Mouse (Mus musculus): ENCODE measurements around the gene Ephb4. TPM values are rescaled to one million over a fixed set of nuclear protein-coding genes. Genes with fewer than 3 reads are reported as not detected.

Ephb4 gene
- polyA plus RNA-seq, 1 experiment from 2014 or later = 46.4 TPM

- H3K4me3 ChIP-seq (ENCODE audit: low read depth, low read length) = no peak overlapping the region
- no peak overlapping the region for H3K4me2 ChIP-seq (ENCODE audit: low read depth, low read length)
- H3K9me3 ChIP-seq (replicated peaks; ENCODE audit: control insufficient read depth, low read length) = no peaks in the 10 kb centered on the region
- ATAC-seq (replicated peaks; ENCODE audit: insufficient number of reproducible peaks, low FRiP score, low TSS enrichment, low read depth) (no peak), DNase-seq (ENCODE audit: low spot score) (no peak)
- H3K27ac ChIP-seq (replicated peaks; ENCODE audit: low read depth, low read length) = no peak overlapping the region
- 69% methylated on average over 6 of the region's 6 CpGs for WGBS
- no peak overlapping the region for H3K9ac ChIP-seq (replicated peaks; ENCODE audit: low read length)
- no peaks in the 10 kb centered on the region for H3K27me3 ChIP-seq (ENCODE audit: control insufficient read depth, insufficient read depth, low read length)
- H3K36me3 ChIP-seq (replicated peaks; ENCODE audit: control insufficient read depth, insufficient read depth, low read depth, low read length) = no peaks in the 10 kb centered on the region
- H3K4me1 ChIP-seq (ENCODE audit: control insufficient read depth, insufficient read depth, low read length) = peaks cover 4% of the 10 kb centered on the region; the same call in 1 of the 2 replicates
Observed at GRCm38 (mm10) chr5:137409451-137409850, 59.5 kb downstream of the Ephb4 start.

- H3K9me3 ChIP-seq (replicated peaks; ENCODE audit: control insufficient read depth, low read length) = no peaks in the 10 kb centered on the region
- H3K4me1 ChIP-seq (ENCODE audit: control insufficient read depth, insufficient read depth, low read length) = peaks cover 4% of the 10 kb centered on the region; the same call in 1 of the 2 replicates
- ATAC-seq (replicated peaks; ENCODE audit: insufficient number of reproducible peaks, low FRiP score, low TSS enrichment, low read depth) (no peak), DNase-seq (ENCODE audit: low spot score) (no peak)
- 67% methylated on average over 3 of the region's 3 CpGs for WGBS
- no peak overlapping the region for H3K4me3 ChIP-seq (ENCODE audit: low read depth, low read length)
- no peak overlapping the region for H3K27ac ChIP-seq (replicated peaks; ENCODE audit: low read depth, low read length)
- no peaks in the 10 kb centered on the region for H3K36me3 ChIP-seq (replicated peaks; ENCODE audit: control insufficient read depth, insufficient read depth, low read depth, low read length)
- H3K9ac ChIP-seq (replicated peaks; ENCODE audit: low read length) = no peak overlapping the region
- no peaks in the 10 kb centered on the region for H3K27me3 ChIP-seq (ENCODE audit: control insufficient read depth, insufficient read depth, low read length)
- H3K4me2 ChIP-seq (ENCODE audit: low read depth, low read length) = no peak overlapping the region
Observed at GRCm38 (mm10) chr5:137410066-137410465, 60.2 kb downstream of the Ephb4 start.

GRCm38 (mm10) chr5:137410549-137410948 is 60.6 kb downstream of the Ephb4 start:
- ATAC-seq (replicated peaks; ENCODE audit: insufficient number of reproducible peaks, low FRiP score, low TSS enrichment, low read depth) (no peak), DNase-seq (ENCODE audit: low spot score) (no peak)
- Histone ChIP-seq H3K4me2 (ENCODE audit: low read depth, low read length) (no peak overlapping the region), H3K27me3 (ENCODE audit: control insufficient read depth, insufficient read depth, low read length) (no peaks in the 10 kb centered on the region), H3K36me3 (replicated peaks; ENCODE audit: control insufficient read depth, insufficient read depth, low read depth, low read length) (no peaks in the 10 kb centered on the region), H3K9me3 (replicated peaks; ENCODE audit: control insufficient read depth, low read length) (no peaks in the 10 kb centered on the region), H3K9ac (replicated peaks; ENCODE audit: low read length) (no peak overlapping the region), H3K4me1 (ENCODE audit: control insufficient read depth, insufficient read depth, low read length) (peaks cover 4% of the 10 kb centered on the region; the same call in 1 of the 2 replicates), H3K27ac (replicated peaks; ENCODE audit: low read depth, low read length) (no peak overlapping the region), H3K4me3 (ENCODE audit: low read depth, low read length) (no peak overlapping the region)
- WGBS = 86% methylated on average over 3 of the region's 3 CpGs

- Histone ChIP-seq H3K9me3 (replicated peaks; ENCODE audit: control insufficient read depth, low read length) (no peaks in the 10 kb centered on the region), H3K27ac (replicated peaks; ENCODE audit: low read depth, low read length) (no peak overlapping the region), H3K4me1 (ENCODE audit: control insufficient read depth, insufficient read depth, low read length) (peaks cover 4% of the 10 kb centered on the region; the same call in 1 of the 2 replicates), H3K9ac (replicated peaks; ENCODE audit: low read length) (no peak overlapping the region), H3K4me3 (ENCODE audit: low read depth, low read length) (no peak overlapping the region), H3K36me3 (replicated peaks; ENCODE audit: control insufficient read depth, insufficient read depth, low read depth, low read length) (no peaks in the 10 kb centered on the region), H3K4me2 (ENCODE audit: low read depth, low read length) (no peak overlapping the region), H3K27me3 (ENCODE audit: control insufficient read depth, insufficient read depth, low read length) (no peaks in the 10 kb centered on the region)
- DNase-seq (ENCODE audit: low spot score) = no peak
- ATAC-seq (replicated peaks; ENCODE audit: insufficient number of reproducible peaks, low FRiP score, low TSS enrichment, low read depth) = no peak
- WGBS = 68% methylated on average over 8 of the region's 8 CpGs
Observed at GRCm38 (mm10) chr5:137411235-137411634, 61.3 kb downstream of the Ephb4 start.

- Histone ChIP-seq H3K4me2 (ENCODE audit: low read depth, low read length) (no peak overlapping the region), H3K36me3 (replicated peaks; ENCODE audit: control insufficient read depth, insufficient read depth, low read depth, low read length) (no peaks in the 10 kb centered on the region), H3K9ac (replicated peaks; ENCODE audit: low read length) (no peak overlapping the region), H3K4me1 (ENCODE audit: control insufficient read depth, insufficient read depth, low read length) (no peaks in the 10 kb centered on the region), H3K27ac (replicated peaks; ENCODE audit: low read depth, low read length) (no peak overlapping the region), H3K27me3 (ENCODE audit: control insufficient read depth, insufficient read depth, low read length) (no peaks in the 10 kb centered on the region), H3K9me3 (replicated peaks; ENCODE audit: control insufficient read depth, low read length) (no peaks in the 10 kb centered on the region), H3K4me3 (ENCODE audit: low read depth, low read length) (no peak overlapping the region)
- ATAC-seq (replicated peaks; ENCODE audit: insufficient number of reproducible peaks, low FRiP score, low TSS enrichment, low read depth) (no peak), DNase-seq (ENCODE audit: low spot score) (no peak)
- 41% methylated on average over 5 of the region's 5 CpGs for WGBS
Observed at GRCm38 (mm10) chr5:137414253-137414652, 64.3 kb downstream of the Ephb4 start.

GRCm38 (mm10) chr5:137419105-137419504 is 69.2 kb downstream of the Ephb4 start:
- no peak overlapping the region for H3K4me2 ChIP-seq (ENCODE audit: low read depth, low read length)
- no peak for DNase-seq (ENCODE audit: low spot score)
- no peaks in the 10 kb centered on the region for H3K9me3 ChIP-seq (replicated peaks; ENCODE audit: control insufficient read depth, low read length)
- 74% methylated on average over 9 of the region's 9 CpGs for WGBS
- no peak overlapping the region for H3K27ac ChIP-seq (replicated peaks; ENCODE audit: low read depth, low read length)
- H3K27me3 ChIP-seq (ENCODE audit: control insufficient read depth, insufficient read depth, low read length) = no peaks in the 10 kb centered on the region
- no peak for ATAC-seq (replicated peaks; ENCODE audit: insufficient number of reproducible peaks, low FRiP score, low TSS enrichment, low read depth)
- H3K36me3 ChIP-seq (replicated peaks; ENCODE audit: control insufficient read depth, insufficient read depth, low read depth, low read length) = no peaks in the 10 kb centered on the region
- H3K4me1 ChIP-seq (ENCODE audit: control insufficient read depth, insufficient read depth, low read length) = no peaks in the 10 kb centered on the region
- no peak overlapping the region for H3K4me3 ChIP-seq (ENCODE audit: low read depth, low read length)
- H3K9ac ChIP-seq (replicated peaks; ENCODE audit: low read length) = no peak overlapping the region

GRCm38 (mm10) chr5:137419841-137420240 is 69.9 kb downstream of the Ephb4 start:
- H3K27ac ChIP-seq (replicated peaks; ENCODE audit: low read depth, low read length) = no peak overlapping the region
- H3K4me3 ChIP-seq (ENCODE audit: low read depth, low read length) = no peak overlapping the region
- DNase-seq (ENCODE audit: low spot score) (no peak), ATAC-seq (replicated peaks; ENCODE audit: insufficient number of reproducible peaks, low FRiP score, low TSS enrichment, low read depth) (no peak)
- H3K9ac ChIP-seq (replicated peaks; ENCODE audit: low read length) = no peak overlapping the region
- no peaks in the 10 kb centered on the region for H3K36me3 ChIP-seq (replicated peaks; ENCODE audit: control insufficient read depth, insufficient read depth, low read depth, low read length)
- WGBS = 76% methylated on average over 4 of the region's 4 CpGs
- no peaks in the 10 kb centered on the region for H3K4me1 ChIP-seq (ENCODE audit: control insufficient read depth, insufficient read depth, low read length)
- H3K9me3 ChIP-seq (replicated peaks; ENCODE audit: control insufficient read depth, low read length) = no peaks in the 10 kb centered on the region
- no peak overlapping the region for H3K4me2 ChIP-seq (ENCODE audit: low read depth, low read length)
- H3K27me3 ChIP-seq (ENCODE audit: control insufficient read depth, insufficient read depth, low read length) = no peaks in the 10 kb centered on the region

- no peak overlapping the region for H3K9ac ChIP-seq (replicated peaks; ENCODE audit: low read length)
- no peak for DNase-seq (ENCODE audit: low spot score)
- H3K27ac ChIP-seq (replicated peaks; ENCODE audit: low read depth, low read length) = no peak overlapping the region
- no peak for ATAC-seq (replicated peaks; ENCODE audit: insufficient number of reproducible peaks, low FRiP score, low TSS enrichment, low read depth)
- no peaks in the 10 kb centered on the region for H3K9me3 ChIP-seq (replicated peaks; ENCODE audit: control insufficient read depth, low read length)
- 74% methylated on average over 6 of the region's 6 CpGs for WGBS
- no peaks in the 10 kb centered on the region for H3K4me1 ChIP-seq (ENCODE audit: control insufficient read depth, insufficient read depth, low read length)
- no peaks in the 10 kb centered on the region for H3K27me3 ChIP-seq (ENCODE audit: control insufficient read depth, insufficient read depth, low read length)
- H3K36me3 ChIP-seq (replicated peaks; ENCODE audit: control insufficient read depth, insufficient read depth, low read depth, low read length) = no peaks in the 10 kb centered on the region
- no peak overlapping the region for H3K4me2 ChIP-seq (ENCODE audit: low read depth, low read length)
- H3K4me3 ChIP-seq (ENCODE audit: low read depth, low read length) = no peak overlapping the region
Observed at GRCm38 (mm10) chr5:137425648-137426047, 75.7 kb downstream of the Ephb4 start.

Measured in embryonic facial prominence, embryonic 11.5 days (tissue).